Mouse (Mus musculus): ENCODE results near the gene Ptch1. TPM values are rescaled to one million over a fixed set of nuclear protein-coding genes. Genes with fewer than 3 reads are reported as not detected.

Ptch1 gene
- polyA plus RNA-seq (2021): 13.8 TPM

DNA sequence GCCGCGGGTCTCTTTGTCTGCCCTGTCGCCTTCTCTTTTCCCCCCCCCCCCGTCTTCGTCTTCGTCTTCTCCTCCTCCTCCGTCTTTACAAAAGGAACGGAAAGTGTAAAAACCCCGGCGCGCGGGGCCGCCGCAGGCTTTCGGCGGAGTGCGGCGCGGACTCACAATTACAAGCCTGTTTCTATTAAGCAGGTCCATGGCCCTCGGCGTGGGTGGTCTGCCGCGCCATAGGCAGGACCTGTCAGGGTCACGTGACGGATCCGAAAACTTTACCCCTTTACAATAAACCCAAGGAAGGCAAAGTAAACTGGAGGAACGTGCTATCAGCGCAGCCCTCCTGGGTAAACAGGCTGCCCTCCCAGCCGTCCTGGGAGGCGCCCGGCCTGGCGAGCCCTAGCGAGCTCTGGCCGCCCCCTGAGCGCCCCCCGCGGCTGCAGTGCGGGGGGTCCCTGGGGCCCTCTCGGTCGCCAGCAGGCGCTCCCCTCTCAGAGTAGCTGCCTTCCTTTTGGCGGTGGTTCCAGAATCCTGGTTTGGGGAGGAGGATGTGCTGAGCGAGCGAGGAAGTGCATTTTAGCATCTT lies at the start of gene Ptch1:
Gene Ptch1 (minus strand): TSS at position 343 of the 580 bp plus-strand sequence.
- in situ Hi-C loops (cut with MboI; ENCODE audit: low pct_unique_long_range_greater_than_20kb): loop anchor here (10.0 kb wide), 1 partner anchor 241 kb away; the partner anchor contains the start of gene Ercc6l2
- ChIA-PET POLR2A (no interaction called here), CTCF (no interaction called here)
- ATAC-seq: no peak
- H3K27me3 ChIP-seq: no peaks in the 10 kb centered on the region
- DNase-seq (ENCODE audit: low read depth, low spot score): no peak
- TF ChIP-seq CTCF (IDR thresholded peaks at IDR 0.05): no peak

DNA sequence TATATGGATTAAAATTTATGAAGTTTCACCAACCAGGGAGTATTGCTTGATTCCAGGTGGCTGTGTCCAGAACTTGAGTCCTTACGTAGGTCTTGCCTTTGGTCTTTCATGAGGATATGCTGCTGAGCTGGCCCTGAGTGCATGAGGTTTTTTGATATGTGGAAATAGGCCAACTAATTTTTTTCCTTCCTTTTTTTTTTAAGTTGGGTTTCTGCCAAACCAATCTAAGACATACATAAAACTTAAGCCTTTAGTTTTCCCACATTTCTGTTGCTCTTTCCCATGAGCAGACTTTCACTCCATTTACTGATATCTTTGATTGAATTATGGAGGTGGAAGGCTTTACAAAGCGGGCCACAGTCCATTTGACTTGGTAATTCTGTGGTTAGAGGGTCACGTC lies 47.9 kb upstream of the Ptch1 start:
- ChIA-PET CTCF (no interaction called here), POLR2A (interaction anchor here (1.1 kb wide), 1 partner anchor 16 kb away, joined by 3 read pairs; no protein-coding TSS in a partner anchor)
- TF ChIP-seq CTCF (IDR thresholded peaks at IDR 0.05): no peak
- H3K27me3 ChIP-seq: no peaks in the 10 kb centered on the region
- in situ Hi-C loops (cut with MboI; ENCODE audit: low pct_unique_long_range_greater_than_20kb): no loop called here
- no peak for DNase-seq (ENCODE audit: low read depth, low spot score)
- no peak for ATAC-seq

DNA sequence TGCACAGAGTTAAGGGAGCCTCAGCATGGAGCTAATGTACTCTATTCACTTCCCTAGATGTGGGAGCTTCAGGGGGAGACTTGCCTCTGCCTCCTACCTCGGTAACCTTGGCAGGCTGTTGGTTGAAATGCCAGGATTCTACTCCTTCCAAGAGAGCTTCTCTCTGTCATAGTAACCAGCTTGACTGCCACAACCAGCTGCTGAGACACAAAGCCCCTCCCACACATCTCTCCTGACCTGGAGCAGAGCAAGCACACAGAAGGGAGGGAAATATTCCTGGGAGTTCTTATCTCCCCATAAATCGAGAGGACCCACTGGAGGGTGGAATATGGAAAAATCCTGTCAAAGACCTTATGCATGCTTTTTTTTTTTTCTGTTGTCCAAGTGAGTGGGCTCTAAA lies 39.8 kb upstream of the Ptch1 start:
- DNase-seq (ENCODE audit: low read depth, low spot score) (no peak), ATAC-seq (no peak)
- CTCF ChIA-PET: interaction anchor here (1.6 kb wide), 2 partner anchors 9 to 16 kb away, joined by 4 to 6 read pairs; no protein-coding TSS in a partner anchor
- POLR2A ChIA-PET: interaction anchor here (0.6 to 0.7 kb wide), 2 partner anchors 11 to 240 kb away, joined by 3 to 5 read pairs; no protein-coding TSS in a partner anchor
- in situ Hi-C loops (cut with MboI; ENCODE audit: low pct_unique_long_range_greater_than_20kb): no loop called here
- H3K27me3 ChIP-seq: no peaks in the 10 kb centered on the region
- TF ChIP-seq CTCF (IDR thresholded peaks at IDR 0.05): no peak

DNA sequence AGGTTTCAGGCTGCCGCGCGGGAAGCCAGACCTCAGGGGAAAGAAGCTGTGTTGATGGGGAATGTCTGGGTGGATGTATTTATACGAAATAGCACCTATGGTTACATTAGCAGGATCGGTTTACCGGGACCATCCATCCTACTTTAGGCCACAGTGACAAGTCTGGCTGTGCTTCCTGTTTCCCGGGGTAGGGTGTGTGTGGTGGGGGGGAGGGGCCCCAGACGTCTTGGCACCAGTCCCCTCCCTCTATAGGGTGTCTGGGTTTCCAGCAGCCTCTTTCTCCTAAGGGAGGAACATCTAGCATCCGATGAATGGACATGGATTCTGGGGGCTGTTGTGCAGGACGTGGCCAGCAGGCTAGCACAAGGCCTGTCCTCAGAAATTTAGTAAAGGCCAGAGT lies 36.3 kb upstream of the Ptch1 start:
- CTCF ChIA-PET: interaction anchor here (1.0 kb wide), 1 partner anchor 15 kb away, joined by 3 read pairs; no protein-coding TSS in a partner anchor

DNA sequence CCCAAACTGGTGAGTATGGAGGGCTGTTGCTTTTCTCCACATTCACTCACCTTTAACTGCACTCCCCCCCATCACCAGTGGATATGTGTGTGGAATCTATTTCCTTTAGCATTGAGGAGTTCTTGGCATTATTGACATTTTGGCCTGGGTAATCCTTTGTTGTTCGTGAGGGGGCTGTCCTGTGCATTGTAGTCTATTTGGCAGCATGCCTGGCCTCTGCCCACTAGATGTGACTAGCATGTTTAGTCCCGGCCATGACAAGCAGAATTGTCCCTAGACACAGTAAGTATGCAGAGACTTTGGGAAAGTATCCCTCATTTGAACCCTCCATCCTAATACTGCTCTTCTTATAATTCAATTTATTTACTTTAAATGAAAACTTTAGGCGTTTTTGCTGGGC lies 24.2 kb upstream of the Ptch1 start:
- POLR2A ChIA-PET: no interaction called here
- in situ Hi-C loops (cut with MboI; ENCODE audit: low pct_unique_long_range_greater_than_20kb): no loop called here
- no peaks in the 10 kb centered on the region for H3K27me3 ChIP-seq
- no peak for ATAC-seq
- CTCF ChIA-PET: no interaction called here
- no peak for DNase-seq (ENCODE audit: low read depth, low spot score)
- no peak for TF ChIP-seq CTCF (IDR thresholded peaks at IDR 0.05)

More for the DNA sequence above, 36.3 kb upstream of the Ptch1 start:
- ATAC-seq: no peak
- in situ Hi-C loops (cut with MboI; ENCODE audit: low pct_unique_long_range_greater_than_20kb): no loop called here
- POLR2A ChIA-PET: no interaction called here
- DNase-seq (ENCODE audit: low read depth, low spot score): no peak
- no peaks in the 10 kb centered on the region for H3K27me3 ChIP-seq
- TF ChIP-seq CTCF (IDR thresholded peaks at IDR 0.05): no peak

DNA sequence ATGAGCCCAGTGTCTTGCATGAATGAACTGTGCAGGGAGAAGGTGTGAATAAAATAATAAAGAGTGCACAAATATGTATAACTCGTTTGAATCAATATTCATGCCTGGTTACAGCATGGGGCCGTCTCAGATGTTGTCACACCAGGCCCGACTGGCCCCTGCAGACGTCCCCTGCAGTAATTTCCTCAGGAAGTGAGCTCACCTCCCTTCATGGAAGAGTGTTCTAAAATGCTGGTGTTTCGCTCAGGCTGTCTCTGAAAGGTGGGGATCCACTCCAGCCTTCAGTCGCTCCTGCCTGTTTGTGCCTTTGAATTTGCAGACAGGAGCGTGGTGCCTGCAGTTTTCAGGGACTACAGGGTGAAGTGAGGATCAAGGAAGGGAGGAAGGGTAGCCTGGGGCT lies 22.5 kb upstream of the Ptch1 start:
- no peaks in the 10 kb centered on the region for H3K27me3 ChIP-seq
- DNase-seq (ENCODE audit: low read depth, low spot score) (no peak), ATAC-seq (no peak)
- ChIA-PET POLR2A (no interaction called here), CTCF (no interaction called here)
- no peak for TF ChIP-seq CTCF (IDR thresholded peaks at IDR 0.05)
- in situ Hi-C loops (cut with MboI; ENCODE audit: low pct_unique_long_range_greater_than_20kb): no loop called here

DNA sequence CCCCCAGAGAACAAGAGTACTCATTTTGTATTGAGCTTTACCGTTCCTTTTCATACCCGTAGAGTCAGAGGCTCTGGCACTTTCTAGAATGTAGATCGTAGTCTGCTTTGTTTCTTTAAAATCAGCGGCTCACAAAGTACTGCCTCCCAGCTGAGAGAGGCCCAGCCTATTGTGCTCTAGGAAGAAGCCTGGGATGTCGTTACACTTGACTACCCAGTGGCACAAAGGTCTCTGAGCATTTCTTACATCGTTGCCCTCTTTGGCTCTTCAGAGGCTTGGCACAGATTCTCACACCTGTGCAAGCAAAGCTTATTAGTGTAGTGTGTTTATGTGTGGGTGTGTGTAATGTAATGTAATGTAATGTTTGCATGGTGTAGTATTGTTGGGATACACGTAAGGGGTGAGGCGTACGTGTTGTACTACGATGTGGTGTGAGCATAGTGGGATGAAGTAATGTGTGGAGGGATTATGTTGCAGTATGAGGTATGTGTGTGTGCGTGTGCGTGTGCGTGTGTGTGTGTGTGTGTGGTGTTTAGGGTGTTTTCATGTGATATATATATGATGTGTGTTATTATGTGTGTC lies 20.2 kb upstream of the Ptch1 start:
- no peaks in the 10 kb centered on the region for H3K27me3 ChIP-seq
- CTCF ChIA-PET: interaction anchor here (0.8 to 1.1 kb wide), 2 partner anchors 16 to 75 kb away, joined by 3 read pairs; no protein-coding TSS in a partner anchor
- POLR2A ChIA-PET: no interaction called here
- TF ChIP-seq CTCF (IDR thresholded peaks at IDR 0.05): no peak
- ATAC-seq: no peak
- in situ Hi-C loops (cut with MboI; ENCODE audit: low pct_unique_long_range_greater_than_20kb): no loop called here
- DNase-seq (ENCODE audit: low read depth, low spot score): no peak

DNA sequence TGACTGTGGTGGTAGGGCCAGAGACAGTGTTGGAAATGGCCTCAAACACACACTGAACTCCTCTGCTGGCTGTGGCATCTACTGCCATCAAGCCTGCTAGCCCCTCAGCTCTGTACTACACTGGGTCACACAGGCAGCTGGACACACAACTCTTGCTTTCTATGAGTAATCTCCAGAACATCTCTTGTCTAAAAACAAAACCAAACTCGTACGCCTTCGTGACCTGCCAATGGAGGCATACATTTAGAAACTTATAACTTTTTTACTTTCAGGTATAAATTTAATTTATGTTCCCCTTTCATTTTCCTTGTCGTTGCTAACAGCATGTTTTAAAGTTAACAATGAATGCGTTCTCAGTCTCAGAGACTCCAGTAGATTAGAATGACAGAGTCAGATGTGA lies 19.4 kb upstream of the Ptch1 start:
- CTCF ChIA-PET: no interaction called here
- ATAC-seq: no peak
- POLR2A ChIA-PET: no interaction called here
- no peaks in the 10 kb centered on the region for H3K27me3 ChIP-seq
- no peak for TF ChIP-seq CTCF (IDR thresholded peaks at IDR 0.05)
- no peak for DNase-seq (ENCODE audit: low read depth, low spot score)
- in situ Hi-C loops (cut with MboI; ENCODE audit: low pct_unique_long_range_greater_than_20kb): no loop called here

DNA sequence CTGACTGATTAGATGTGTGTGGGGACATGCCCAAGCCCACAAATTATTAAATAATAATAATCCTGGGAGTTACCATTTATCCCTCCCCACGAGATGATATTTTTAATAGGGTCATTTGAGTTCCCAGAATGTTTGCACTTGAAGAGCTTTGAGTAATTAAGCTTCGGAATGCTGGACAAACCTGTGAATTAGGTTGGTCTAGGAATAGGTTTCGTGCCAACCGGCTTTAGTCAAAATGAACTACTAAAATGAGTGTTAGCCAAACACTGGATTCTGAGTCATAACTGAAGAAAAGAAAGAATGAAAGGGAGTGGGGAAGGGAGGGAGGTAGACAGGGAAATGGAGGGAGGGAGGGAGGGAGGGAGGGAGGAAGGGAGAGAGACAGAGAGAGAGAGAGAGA lies 1.2 kb upstream of the Ptch1 start:
- CTCF ChIA-PET: no interaction called here
- no peak for TF ChIP-seq CTCF (IDR thresholded peaks at IDR 0.05)
- DNase-seq (ENCODE audit: low read depth, low spot score) (no peak), ATAC-seq (no peak)
- in situ Hi-C loops (cut with MboI; ENCODE audit: low pct_unique_long_range_greater_than_20kb): loop anchor here (10.0 kb wide), 1 partner anchor 240 kb away; the partner anchor contains the start of gene Ercc6l2
- no peaks in the 10 kb centered on the region for H3K27me3 ChIP-seq
- POLR2A ChIA-PET: no interaction called here

DNA sequence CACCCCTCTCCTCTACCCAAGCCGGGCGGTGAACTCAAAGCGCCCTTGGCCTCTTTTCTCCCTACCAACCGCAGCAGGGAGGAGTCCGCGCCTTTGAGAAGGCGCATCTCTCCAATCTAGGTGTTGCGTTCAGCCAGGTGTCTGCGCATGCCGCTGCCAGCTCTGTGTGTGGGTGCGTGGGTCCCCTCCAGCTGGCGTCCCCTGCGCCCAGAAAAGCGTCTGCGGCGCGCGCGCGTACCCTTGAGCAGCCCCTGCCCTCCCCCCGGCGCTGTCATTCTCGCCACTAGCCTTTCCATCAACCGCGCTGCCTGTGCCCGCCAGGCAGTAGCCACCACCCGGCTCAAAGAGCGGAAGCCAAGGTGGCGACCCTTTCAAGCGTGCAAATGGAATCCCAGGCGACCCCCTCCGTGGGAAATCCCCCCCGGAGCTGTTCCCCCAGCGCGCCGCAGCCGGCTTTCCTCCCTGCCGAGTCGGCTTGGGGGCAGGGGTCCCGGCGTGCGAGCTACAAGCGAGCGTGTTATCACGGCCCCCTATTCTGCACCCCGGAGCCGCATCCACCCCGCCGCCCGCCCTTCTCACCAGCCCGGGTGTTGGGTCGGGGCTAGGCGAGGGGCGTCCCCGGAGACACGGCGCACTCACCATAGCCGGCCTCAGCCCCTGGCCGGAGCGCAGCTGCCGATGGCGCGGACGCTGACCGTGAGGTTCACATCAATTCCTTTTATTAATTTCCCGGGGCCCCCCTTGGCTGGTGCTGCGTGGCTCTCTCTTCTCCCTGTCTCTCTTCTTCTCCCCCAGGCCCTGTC lies 744 bp downstream of the Ptch1 start:
- no peak for ATAC-seq
- TF ChIP-seq CTCF (IDR thresholded peaks at IDR 0.05): no peak
- ChIA-PET CTCF (no interaction called here), POLR2A (no interaction called here)
- H3K27me3 ChIP-seq: no peaks in the 10 kb centered on the region
- no peak for DNase-seq (ENCODE audit: low read depth, low spot score)
- in situ Hi-C loops (cut with MboI; ENCODE audit: low pct_unique_long_range_greater_than_20kb): loop anchor here (10.0 kb wide), 1 partner anchor 242 kb away; the partner anchor contains the start of gene Ercc6l2

DNA sequence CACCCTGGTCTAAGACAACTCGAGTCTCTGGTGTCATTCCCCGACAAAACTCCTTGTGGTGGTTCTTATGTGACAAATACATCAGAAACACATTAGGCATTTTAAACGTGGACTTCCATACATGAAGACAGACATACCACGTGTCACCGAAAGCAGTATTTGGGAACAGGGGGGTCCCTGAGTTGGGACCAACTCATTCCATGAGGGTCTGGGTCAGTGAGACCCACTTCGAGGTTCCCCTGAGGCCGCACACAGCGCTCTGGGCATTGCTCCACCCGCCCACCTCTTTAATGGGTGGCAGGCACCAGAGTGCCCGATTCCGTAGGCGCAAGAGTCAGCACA lies 1.3 kb downstream of the Ptch1 start:
- no peak for DNase-seq (ENCODE audit: low read depth, low spot score)
- in situ Hi-C loops (cut with MboI; ENCODE audit: low pct_unique_long_range_greater_than_20kb): loop anchor here (10.0 kb wide), 1 partner anchor 243 kb away; the partner anchor contains the start of gene Ercc6l2
- POLR2A ChIA-PET: no interaction called here
- ATAC-seq: no peak
- CTCF ChIA-PET: no interaction called here
- no peaks in the 10 kb centered on the region for H3K27me3 ChIP-seq
- TF ChIP-seq CTCF (IDR thresholded peaks at IDR 0.05): no peak

All from Patski (cell line).